Comparison of ENCODE assay signal across 8 mouse cellular contexts in genomic region chr4:133836575-133836974, GRCm38 (mm10). TPM values are rescaled to one million over a fixed set of nuclear protein-coding genes. Genes with fewer than 3 reads are reported as not detected.
DNase-seq lines count a peak whose midpoint lies in the region; ATAC-seq and TF ChIP-seq lines count a peak whose summit lies in the region.

No protein-coding gene starts in this region.

- WGBS in hindbrain, embryonic 11.5 days: 62% methylated on average over 10 of the region's 10 CpGs
- 54% methylated on average over 10 of the region's 10 CpGs for WGBS in hindbrain, embryonic 13.5 days
- 41% methylated on average over 10 of the region's 10 CpGs for WGBS in bone marrow, adult 2 months

- ATAC-seq in hindbrain, embryonic 11.5 days (ENCODE audit: low FRiP score): no peak
- ATAC-seq in hindbrain, embryonic 13.5 days (ENCODE audit: low FRiP score): no peak

- no peak for TF ChIP-seq POLR2A in CH12.LX (IDR thresholded peaks at IDR 0.05; ENCODE audit: low read depth, low read length)
- TF ChIP-seq POLR2A in bone marrow, adult 2 months (IDR thresholded peaks at IDR 0.05; ENCODE audit: borderline replicate concordance, control insufficient read depth, low read depth, low read length): no peak

- no peaks in the 10 kb centered on the region for H3K9me3 ChIP-seq in hindbrain, embryonic 11.5 days (ENCODE audit: control insufficient read depth, low read length)
- H3K9me3 ChIP-seq in hindbrain, embryonic 13.5 days: no peaks in the 10 kb centered on the region
- peaks cover 2% of the 10 kb centered on the region for H3K9me3 ChIP-seq in CH12.LX (replicated peaks; ENCODE audit: low read length)

- TF ChIP-seq RAD21 in CH12.LX (IDR thresholded peaks at IDR 0.05; ENCODE audit: low read depth, low read length): peak; percentile 33

- no peaks in the 10 kb centered on the region for H3K36me3 ChIP-seq in hindbrain, embryonic 11.5 days (ENCODE audit: control insufficient read depth, insufficient read depth, low read length)
- H3K36me3 ChIP-seq in hindbrain, embryonic 13.5 days: no peaks in the 10 kb centered on the region
- H3K36me3 ChIP-seq in CH12.LX (replicated peaks in 1 of 2; ENCODE audit: control insufficient read depth in 1 of 2, insufficient read depth in 1 of 2, low read length in 1 of 2): no peaks in the 10 kb centered on the region

- no peak overlapping the region for H3K27ac ChIP-seq in hindbrain, embryonic 11.5 days (ENCODE audit: low read depth, low read length)
- H3K27ac ChIP-seq in hindbrain, embryonic 13.5 days: no peak overlapping the region
- H3K27ac ChIP-seq in CH12.LX (ENCODE audit: insufficient read depth, low read depth): no peak overlapping the region
- no peak overlapping the region for H3K27ac ChIP-seq in bone marrow, adult 2 months (ENCODE audit: control insufficient read depth, insufficient read depth, low read depth, low read length, poor library complexity)

- no peak overlapping the region for H3K9ac ChIP-seq in hindbrain, embryonic 11.5 days (ENCODE audit: low read depth, low read length)
- H3K9ac ChIP-seq in hindbrain, embryonic 13.5 days: no peak overlapping the region
- H3K9ac ChIP-seq in CH12.LX (ENCODE audit: insufficient read depth, low read depth): no peak overlapping the region

- no peak for TF ChIP-seq EP300 in CH12.LX (IDR thresholded peaks at IDR 0.05; ENCODE audit: low read length)

- no peaks in the 10 kb centered on the region for H3K4me1 ChIP-seq in hindbrain, embryonic 11.5 days (replicated peaks; ENCODE audit: control insufficient read depth, insufficient read depth, low read length)
- no peaks in the 10 kb centered on the region for H3K4me1 ChIP-seq in hindbrain, embryonic 13.5 days (replicated peaks)
- peaks cover 12 to 23% of the 10 kb centered on the region in 2 experiments for H3K4me1 ChIP-seq in CH12.LX (ENCODE audit: control insufficient read depth in 1 of 2, insufficient read depth in 2 of 2)
- H3K4me1 ChIP-seq in bone marrow, adult 2 months (ENCODE audit: control insufficient read depth, insufficient read depth, low read length): no peaks in the 10 kb centered on the region; the same call in 1 of the 2 replicates

- in situ Hi-C loops in CH12.LX (cut with MboI; ENCODE audit: low pct_ligation_motif_present, low pct_unique_long_range_greater_than_20kb, low sequenced_read_pairs): no loop called here

- DNase-seq in hindbrain, embryonic 11.5 days (ENCODE audit: low spot score): peak; percentile 62
- DNase-seq in CH12.LX (ENCODE audit: extremely low read depth): no peak
- peak; percentile 25 to 80 for DNase-seq in kidney, postnatal 36 days
- peak; percentile 43 for DNase-seq in retina, embryonic 14.5 days (ENCODE audit: low spot score)
- no peak for DNase-seq in ovary, postnatal 14 days (ENCODE audit: low spot score)
- DNase-seq in ovary, adult 18-20 months (ENCODE audit: low spot score): no peak

- TF ChIP-seq CTCF in CH12.LX (conservative IDR thresholded peaks at IDR 0.05 in 1 of 2, IDR thresholded peaks at IDR 0.05 in 1 of 2; ENCODE audit: low read depth in 2 of 2, low read length in 2 of 2): peak in 1 of 2 experiments; percentile 50; a peak in 2 of 4 replicates
- peak; percentile 95 for TF ChIP-seq CTCF in bone marrow, adult 2 months (IDR thresholded peaks at IDR 0.05; ENCODE audit: control insufficient read depth, insufficient read depth, low read length)

- H3K4me2 ChIP-seq in hindbrain, embryonic 11.5 days (replicated peaks; ENCODE audit: low read depth, low read length): no peak overlapping the region
- H3K4me2 ChIP-seq in hindbrain, embryonic 13.5 days: no peak overlapping the region
- no peak overlapping the region for H3K4me2 ChIP-seq in CH12.LX (ENCODE audit: insufficient read depth, low read depth, poor library complexity, severe bottlenecking)

- H3K79me2 ChIP-seq in CH12.LX (replicated peaks; ENCODE audit: control insufficient read depth, extremely low read depth, insufficient read depth, poor library complexity, severe bottlenecking): no peaks in the 10 kb centered on the region

- dilution Hi-C loops in CH12.LX (cut with MboI; ENCODE audit: extremely low pct_ligation_motif_present, extremely low pct_unique_long_range_greater_than_20kb, low sequenced_read_pairs): no loop called here

- no peaks in the 10 kb centered on the region for H3K27me3 ChIP-seq in hindbrain, embryonic 11.5 days (ENCODE audit: control insufficient read depth, insufficient read depth, low read length)
- no peaks in the 10 kb centered on the region for H3K27me3 ChIP-seq in hindbrain, embryonic 13.5 days
- H3K27me3 ChIP-seq in CH12.LX (replicated peaks): no peaks in the 10 kb centered on the region

- no peak overlapping the region for H3K4me3 ChIP-seq in hindbrain, embryonic 11.5 days (ENCODE audit: low read depth, low read length)
- H3K4me3 ChIP-seq in hindbrain, embryonic 13.5 days: no peak overlapping the region
- H3K4me3 ChIP-seq in CH12.LX (replicated peaks in 1 of 3; ENCODE audit: low read depth in 2 of 3, low read length in 2 of 3, poor library complexity in 1 of 3): no peak overlapping the region
- H3K4me3 ChIP-seq in bone marrow, adult 2 months (replicated peaks; ENCODE audit: control insufficient read depth, low read depth, low read length): no peak overlapping the region

TF ChIP-seq in CH12.LX, 34 proteins besides CTCF, POLR2A, EP300 and RAD21:
- TF ChIP-seq SMC3 (IDR thresholded peaks at IDR 0.05; ENCODE audit: low read depth, low read length) (peak; percentile 20; the same call in 1 of the 2 replicates), USF1 (IDR thresholded peaks at IDR 0.05; ENCODE audit: low read depth, low read length) (no peak)
TF ChIP-seq in CH12.LX: peak in this region for 1.

RNA-seq across cellular contexts. Expression of gene Rps6ka1, which starts 51.0 kb away (rescaled TPM):
- 27.9 and 28.7 TPM in 2 replicates for polyA plus RNA-seq in hindbrain, embryonic 11.5 days (2014; fragmentation: Nextera tagmentation; extraction: Ambion mirVana)
- 20.9 and 23.6 TPM in 2 replicates for polyA plus RNA-seq in hindbrain, embryonic 13.5 days (2015; fragmentation: Nextera tagmentation; extraction: Ambion mirVana)
- total RNA-seq in CH12.LX (2012; rRNA removed): 118 and 130 TPM in 2 replicates
- total RNA-seq in CH12.LX (2014; rRNA removed): 70.4 and 72.5 TPM in 2 replicates
- polyA plus RNA-seq in CH12.LX (2012; ENCODE audit: insufficient read length, low read depth): 113 and 123 TPM in 2 replicates
- 36.1 and 79.3 TPM in 2 replicates for polyA plus RNA-seq in bone marrow, adult 2 months (2011; ENCODE audit: insufficient read depth, insufficient read length, low replicate concordance, missing spikeins)

Comparison
In these comparisons a context has a peak if more than half of its experiments do, and no peak if none do; other contexts are left out.
1. DNase-seq: peak in hindbrain, embryonic 11.5 days (single experiment), kidney, postnatal 36 days (2 of 2) and retina, embryonic 14.5 days (single experiment); none in CH12.LX (single experiment), ovary, postnatal 14 days (single experiment) and ovary, adult 18-20 months (single experiment).